In genomic region chr6:112304751-112305150, GRCm38 (mm10) we compare ENCODE assay signal across 7 mouse cellular contexts. TPM values are rescaled to one million over a fixed set of nuclear protein-coding genes. Genes with fewer than 3 reads are reported as not detected.
DNase-seq lines count a peak whose midpoint lies in the region; ATAC-seq and TF ChIP-seq lines count a peak whose summit lies in the region.

No protein-coding gene starts in this region.

- H3K27me3 ChIP-seq in heart, embryonic 13.5 days (replicated peaks): no peaks in the 10 kb centered on the region
- H3K27me3 ChIP-seq in testis, adult 2 months (ENCODE audit: control insufficient read depth, insufficient read depth, low read length): no peaks in the 10 kb centered on the region
- H3K27me3 ChIP-seq in midbrain, embryonic 15.5 days (replicated peaks): no peaks in the 10 kb centered on the region

- 30% methylated on average over 8 of the region's 8 CpGs for WGBS in heart, embryonic 13.5 days
- 76% methylated on average over 8 of the region's 8 CpGs for WGBS in midbrain, embryonic 15.5 days

- no peak for ATAC-seq in heart, embryonic 13.5 days (ENCODE audit: extremely low read depth, insufficient number of reproducible peaks, low FRiP score, low TSS enrichment)
- no peak for ATAC-seq in CD4-positive, CD25-positive, alpha-beta regulatory T cell, adult 4 months
- no peak for ATAC-seq in midbrain, embryonic 15.5 days (replicated peaks)

- H3K36me3 ChIP-seq in heart, embryonic 13.5 days: peaks cover 12% of the 10 kb centered on the region
- H3K36me3 ChIP-seq in testis, adult 2 months (ENCODE audit: control insufficient read depth, insufficient read depth, low read length): no peaks in the 10 kb centered on the region
- no peaks in the 10 kb centered on the region for H3K36me3 ChIP-seq in midbrain, embryonic 15.5 days (replicated peaks)

- H3K9me3 ChIP-seq in heart, embryonic 13.5 days: no peaks in the 10 kb centered on the region
- H3K9me3 ChIP-seq in midbrain, embryonic 15.5 days: no peaks in the 10 kb centered on the region

- peak; percentile 14 to 53 for DNase-seq in urinary bladder, adult 18-20 months (ENCODE audit: low spot score in 2 of 2)
- DNase-seq in urinary bladder, postnatal 10 days (ENCODE audit: low spot score): no peak
- DNase-seq in left cerebral cortex, postnatal 4 days: peak; percentile 38

- intact Hi-C loops in left cerebral cortex, postnatal 4 days (cut with DNase I): no loop called here

- TF ChIP-seq CTCF in testis, adult 2 months (IDR thresholded peaks at IDR 0.05; ENCODE audit: control insufficient read depth, insufficient read depth, insufficient replicate concordance, low read depth, low read length): no peak

- TF ChIP-seq POLR2A in testis, adult 2 months (IDR thresholded peaks at IDR 0.05; ENCODE audit: control insufficient read depth, low read depth, low read length): no peak

- no peak overlapping the region for H3K4me3 ChIP-seq in heart, embryonic 13.5 days
- no peak overlapping the region for H3K4me3 ChIP-seq in testis, adult 2 months (ENCODE audit: control insufficient read depth, low read depth, low read length)
- no peak overlapping the region for H3K4me3 ChIP-seq in midbrain, embryonic 15.5 days

- H3K4me1 ChIP-seq in heart, embryonic 13.5 days: peaks cover 65% of the 10 kb centered on the region
- H3K4me1 ChIP-seq in testis, adult 2 months (ENCODE audit: control insufficient read depth, insufficient read depth, low read length): no peaks in the 10 kb centered on the region
- H3K4me1 ChIP-seq in midbrain, embryonic 15.5 days: no peaks in the 10 kb centered on the region

- H3K27ac ChIP-seq in heart, embryonic 13.5 days (replicated peaks): peak overlapping the region; percentile 17; the same call in 1 of the 2 replicates
- peak overlapping the region; percentile 49 for H3K27ac ChIP-seq in testis, adult 2 months (ENCODE audit: control insufficient read depth, insufficient read depth, low read depth, low read length)
- H3K27ac ChIP-seq in midbrain, embryonic 15.5 days: no peak overlapping the region

- H3K9ac ChIP-seq in heart, embryonic 13.5 days: 0 out of 2 replicates have a peak overlapping the region, but pooled peaks have one; percentile 8
- H3K9ac ChIP-seq in midbrain, embryonic 15.5 days: no peak overlapping the region

- peak overlapping the region; percentile 25; the same call in 1 of the 2 replicates for H3K4me2 ChIP-seq in heart, embryonic 13.5 days
- H3K4me2 ChIP-seq in midbrain, embryonic 15.5 days: no peak overlapping the region

RNA-seq across cellular contexts. Expression of gene Lmcd1, which starts 31.2 kb away (rescaled TPM):
- 47.8 and 56.7 TPM in 2 replicates for polyA plus RNA-seq in heart, embryonic 13.5 days (2015; fragmentation: Nextera tagmentation; extraction: Ambion mirVana)
- total RNA-seq in left cerebral cortex, postnatal 4 days (2021): 1 to 10 TPM; 5.5 TPM
- 1.2 and 1.4 TPM in 2 replicates for polyA plus RNA-seq in testis, adult 2 months (2012; rRNA removed)
- polyA plus RNA-seq in CD4-positive, CD25-positive, alpha-beta regulatory T cell, adult 4 months (2017; shearing (Covaris generic)): not detected
- 9.6 and 11.9 TPM in 2 replicates for polyA plus RNA-seq in midbrain, embryonic 15.5 days (2015; fragmentation: Nextera tagmentation; extraction: Ambion mirVana)
